Mouse (Mus musculus): ENCODE measurements around the gene Snta1. TPM values are rescaled to one million over a fixed set of nuclear protein-coding genes. Genes with fewer than 3 reads are reported as not detected.

Gene Snta1
- total and polyA plus RNA-seq, 2 experiments from 2014 or later, result 20.1 to 41.1 TPM

DNA sequence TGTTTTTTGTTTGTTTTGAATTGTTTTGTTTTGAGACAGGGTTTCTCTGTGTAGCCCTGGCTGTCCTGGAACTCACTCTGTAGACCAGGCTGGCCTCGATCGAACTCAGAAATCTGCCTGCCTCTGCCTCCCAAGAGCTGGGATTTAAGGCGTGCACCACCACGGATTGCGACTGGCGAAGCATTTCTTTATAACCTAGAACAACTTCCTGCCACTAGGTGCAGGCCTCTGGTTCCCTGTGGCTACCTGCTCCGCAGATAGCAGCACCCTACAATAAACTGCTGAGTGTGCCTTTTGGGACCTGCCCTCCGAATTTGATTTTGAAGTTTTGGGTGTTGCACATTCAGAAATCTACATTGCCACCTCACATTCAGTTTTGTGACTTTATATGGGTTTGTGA, 39.9 kb upstream of the Snta1 start:
- no peak overlapping the region for H3K4me2 ChIP-seq (ENCODE audit: low read depth, low read length)
- H3K27me3 ChIP-seq (ENCODE audit: insufficient read depth, low read length), result no peaks in the 10 kb centered on the region
- WGBS, result over 99% methylated on average over 8 of the region's 8 CpGs
- no peaks in the 10 kb centered on the region for H3K4me1 ChIP-seq (ENCODE audit: insufficient read depth, low read length)
- H3K9me3 ChIP-seq (ENCODE audit: low read length), result no peaks in the 10 kb centered on the region
- H3K36me3 ChIP-seq (ENCODE audit: insufficient read depth, low read length), result peaks cover 3% of the 10 kb centered on the region; the same call in 1 of the 2 replicates
- no peak overlapping the region for H3K9ac ChIP-seq (replicated peaks; ENCODE audit: low read length)
- DNase-seq (ENCODE audit: low spot score) (no peak), ATAC-seq (no peak)
- no peak for TF ChIP-seq CTCF (IDR thresholded peaks at IDR 0.05; ENCODE audit: low read depth)
- no peak overlapping the region for H3K27ac ChIP-seq
- no peak overlapping the region for H3K4me3 ChIP-seq (ENCODE audit: low read length)

DNA sequence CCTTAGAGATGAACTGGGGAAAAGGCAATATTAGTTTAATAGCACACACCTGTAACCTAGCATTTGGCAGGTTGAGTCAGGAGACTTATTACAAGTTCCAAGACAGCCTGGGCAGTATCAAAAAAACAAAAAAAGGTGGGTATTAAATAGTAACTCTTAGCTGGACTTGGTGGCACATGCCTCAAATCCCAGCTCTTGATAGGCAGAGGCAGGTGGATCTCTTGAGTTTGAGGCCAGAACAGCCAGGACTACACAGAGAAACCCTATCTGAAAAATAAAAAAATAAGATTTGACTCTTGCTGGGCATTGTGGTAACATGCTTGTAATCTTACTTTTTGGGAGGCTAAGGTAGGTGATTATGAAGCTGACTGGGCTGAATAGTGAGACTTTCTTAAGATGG, 32.6 kb upstream of the Snta1 start:
- Histone ChIP-seq H3K4me3 (ENCODE audit: low read length) (no peak overlapping the region), H3K36me3 (ENCODE audit: insufficient read depth, low read length) (no peaks in the 10 kb centered on the region), H3K9me3 (ENCODE audit: low read length) (no peaks in the 10 kb centered on the region), H3K27me3 (ENCODE audit: insufficient read depth, low read length) (no peaks in the 10 kb centered on the region), H3K4me1 (ENCODE audit: insufficient read depth, low read length) (peaks cover 10% of the 10 kb centered on the region), H3K27ac (no peak overlapping the region), H3K9ac (replicated peaks; ENCODE audit: low read length) (no peak overlapping the region), H3K4me2 (ENCODE audit: low read depth, low read length) (no peak overlapping the region)
- ATAC-seq, result no peak
- TF ChIP-seq CTCF (IDR thresholded peaks at IDR 0.05; ENCODE audit: low read depth), result no peak
- DNase-seq (ENCODE audit: low spot score), result no peak

GRCm38 (mm10) chr2:154437191-154437527, 29.3 kb upstream of the Snta1 start:
- H3K4me1 ChIP-seq (ENCODE audit: insufficient read depth, low read length), result peaks cover 10% of the 10 kb centered on the region
- no peak for ATAC-seq
- H3K9me3 ChIP-seq (ENCODE audit: low read length), result no peaks in the 10 kb centered on the region
- no peak for TF ChIP-seq CTCF (IDR thresholded peaks at IDR 0.05; ENCODE audit: low read depth)
- no peak for DNase-seq (ENCODE audit: low spot score)
- peak overlapping the region; percentile 95; the same call in 1 of the 2 replicates for H3K27ac ChIP-seq
- H3K36me3 ChIP-seq (ENCODE audit: insufficient read depth, low read length), result no peaks in the 10 kb centered on the region
- peak overlapping the region; percentile 97 for H3K4me3 ChIP-seq (ENCODE audit: low read length)
- H3K4me2 ChIP-seq (ENCODE audit: low read depth, low read length), result peak overlapping the region; percentile 56
- H3K9ac ChIP-seq (replicated peaks; ENCODE audit: low read length), result peak overlapping the region; percentile 94
- 12% methylated on average over 7 of the region's 7 CpGs for WGBS
- no peaks in the 10 kb centered on the region for H3K27me3 ChIP-seq (ENCODE audit: insufficient read depth, low read length)

- Histone ChIP-seq H3K4me2 (ENCODE audit: low read depth, low read length) (peak within 1 kb of the TSS; percentile 56), H3K4me3 (ENCODE audit: low read length) (peak within 1 kb of the TSS; percentile 97), H3K4me1 (ENCODE audit: insufficient read depth, low read length) (peaks cover 10% of the 10 kb centered on the region), H3K9me3 (ENCODE audit: low read length) (no peaks in the 10 kb centered on the region), H3K27ac (peak within 1 kb of the TSS; percentile 95), H3K27me3 (ENCODE audit: insufficient read depth, low read length) (no peaks in the 10 kb centered on the region), H3K9ac (replicated peaks; ENCODE audit: low read length) (peak within 1 kb of the TSS; percentile 94), H3K36me3 (ENCODE audit: insufficient read depth, low read length) (no peaks in the 10 kb centered on the region)
- ATAC-seq (peak; percentile 69), DNase-seq (ENCODE audit: low spot score) (peak; percentile 61)
- 2% methylated on average over 51 of the region's 70 CpGs for WGBS
- no peak for TF ChIP-seq CTCF (IDR thresholded peaks at IDR 0.05; ENCODE audit: low read depth)
Observed at GRCm38 (mm10) chr2:154436458-154437190, 28.7 kb upstream of the Snta1 start, which contains the start of gene Cbfa2t2. Gene Cbfa2t2 (plus strand): TSS chr2:154436481.

GRCm38 (mm10) chr2:154436076-154436457, 28.2 kb upstream of the Snta1 start:
- Histone ChIP-seq H3K27me3 (ENCODE audit: insufficient read depth, low read length) (no peaks in the 10 kb centered on the region), H3K9ac (replicated peaks; ENCODE audit: low read length) (peak overlapping the region; percentile 94), H3K27ac (peak overlapping the region; percentile 95), H3K36me3 (ENCODE audit: insufficient read depth, low read length) (no peaks in the 10 kb centered on the region), H3K4me1 (ENCODE audit: insufficient read depth, low read length) (peaks cover 10% of the 10 kb centered on the region), H3K4me3 (ENCODE audit: low read length) (peak overlapping the region; percentile 97), H3K4me2 (ENCODE audit: low read depth, low read length) (peak overlapping the region; percentile 56), H3K9me3 (ENCODE audit: low read length) (no peaks in the 10 kb centered on the region)
- DNase-seq (ENCODE audit: low spot score) (peak; percentile 99), ATAC-seq (peak; percentile 99)
- peak; percentile 15; the same call in 1 of the 2 replicates for TF ChIP-seq CTCF (IDR thresholded peaks at IDR 0.05; ENCODE audit: low read depth)
- 2% methylated on average over 43 of the region's 44 CpGs for WGBS

- no peak for ATAC-seq
- WGBS, result 96% methylated on average over 7 of the region's 7 CpGs
Observed at GRCm38 (mm10) chr2:154434690-154435089, 26.8 kb upstream of the Snta1 start.

GRCm38 (mm10) chr2:154433391-154433790, 25.5 kb upstream of the Snta1 start:
- Histone ChIP-seq H3K27me3 (ENCODE audit: insufficient read depth, low read length) (no peaks in the 10 kb centered on the region), H3K4me2 (ENCODE audit: low read depth, low read length) (no peak overlapping the region), H3K4me3 (ENCODE audit: low read length) (no peak overlapping the region), H3K36me3 (ENCODE audit: insufficient read depth, low read length) (no peaks in the 10 kb centered on the region), H3K4me1 (ENCODE audit: insufficient read depth, low read length) (peaks cover 10% of the 10 kb centered on the region), H3K9me3 (ENCODE audit: low read length) (no peaks in the 10 kb centered on the region), H3K27ac (no peak overlapping the region), H3K9ac (replicated peaks; ENCODE audit: low read length) (no peak overlapping the region)
- WGBS, result 38% methylated on average over 3 of the region's 3 CpGs
- ATAC-seq, result no peak
- DNase-seq (ENCODE audit: low spot score), result peak; percentile 65
- no peak for TF ChIP-seq CTCF (IDR thresholded peaks at IDR 0.05; ENCODE audit: low read depth)

More at GRCm38 (mm10) chr2:154434690-154435089, 26.8 kb upstream of the Snta1 start:
- no peak overlapping the region for H3K9ac ChIP-seq (replicated peaks; ENCODE audit: low read length)
- no peak overlapping the region for H3K4me3 ChIP-seq (ENCODE audit: low read length)
- DNase-seq (ENCODE audit: low spot score), result no peak
- peaks cover 10% of the 10 kb centered on the region for H3K4me1 ChIP-seq (ENCODE audit: insufficient read depth, low read length)
- no peaks in the 10 kb centered on the region for H3K9me3 ChIP-seq (ENCODE audit: low read length)
- no peaks in the 10 kb centered on the region for H3K36me3 ChIP-seq (ENCODE audit: insufficient read depth, low read length)
- TF ChIP-seq CTCF (IDR thresholded peaks at IDR 0.05; ENCODE audit: low read depth), result no peak
- no peak overlapping the region for H3K4me2 ChIP-seq (ENCODE audit: low read depth, low read length)
- no peak overlapping the region for H3K27ac ChIP-seq
- no peaks in the 10 kb centered on the region for H3K27me3 ChIP-seq (ENCODE audit: insufficient read depth, low read length)
